Mouse (Mus musculus): ENCODE data around the gene Foxf2.

- TF ChIP-seq CTCF (IDR thresholded peaks at IDR 0.05; ENCODE audit: control insufficient read depth, insufficient read depth, low read length) = no peak
- no peak for TF ChIP-seq POLR2A (IDR thresholded peaks at IDR 0.05; ENCODE audit: borderline replicate concordance, control insufficient read depth, low read depth, low read length)
Observed at GRCm38 (mm10) chr13:31631291-31631690, 5.7 kb downstream of the Foxf2 start.

Measured in bone marrow, adult 2 months (tissue).